Mouse (Mus musculus): Measurements from ENCODE around the gene Slco3a1. TPM values are rescaled to one million over a fixed set of nuclear protein-coding genes. Genes with fewer than 3 reads are reported as not detected.

The Slco3a1 gene
- polyA plus RNA-seq, 1 experiment from 2014 or later, result 42.8 TPM

GRCm38 (mm10) chr7:74518255-74518654, 36.3 kb downstream of the Slco3a1 start:
- Histone ChIP-seq H3K4me3 (ENCODE audit: low read depth, low read length) (no peak overlapping the region), H3K4me1 (ENCODE audit: insufficient read depth, low read depth, low read length) (no peaks in the 10 kb centered on the region), H3K27ac (ENCODE audit: low read length) (no peak overlapping the region), H3K36me3 (ENCODE audit: insufficient read depth, low read length) (no peaks in the 10 kb centered on the region), H3K9me3 (ENCODE audit: low read length) (no peaks in the 10 kb centered on the region), H3K9ac (replicated peaks; ENCODE audit: low read depth) (no peak overlapping the region), H3K27me3 (replicated peaks; ENCODE audit: insufficient read depth, low read length) (no peaks in the 10 kb centered on the region), H3K4me2 (replicated peaks; ENCODE audit: low read depth, low read length) (no peak overlapping the region)
- 89% methylated on average over 5 of the region's 5 CpGs for WGBS
- DNase-seq (ENCODE audit: low spot score) (no peak), ATAC-seq (no peak)
- TF ChIP-seq EP300 (IDR thresholded peaks at IDR 0.05) (no peak), CTCF (IDR thresholded peaks at IDR 0.05) (no peak)

DNA sequence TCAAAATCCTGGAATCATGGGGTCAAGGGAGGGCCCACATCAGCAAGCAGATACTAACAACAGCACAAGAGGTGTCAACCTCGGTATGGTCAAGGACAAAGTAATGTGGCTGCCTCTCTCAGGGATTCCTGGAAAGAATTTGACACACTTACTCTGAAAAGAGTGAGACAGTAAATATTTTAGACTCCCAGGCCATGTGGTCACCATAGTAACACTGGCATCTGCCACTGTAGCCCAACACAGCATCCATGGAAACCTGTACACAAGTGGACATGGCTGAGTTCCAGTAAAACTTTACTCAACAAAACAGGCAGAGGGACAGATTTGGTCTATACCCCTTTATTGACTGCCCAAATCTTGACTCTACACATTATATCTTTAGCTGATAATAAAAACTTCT, 43.9 kb downstream of the Slco3a1 start:
- ATAC-seq (peak; percentile 82), DNase-seq (ENCODE audit: low spot score) (peak; percentile 49)
- H3K4me3 ChIP-seq (ENCODE audit: low read depth, low read length), result no peak overlapping the region
- no peak overlapping the region for H3K9ac ChIP-seq (replicated peaks; ENCODE audit: low read depth)
- 67% methylated on average over 1 of the region's 1 CpGs for WGBS
- peak; percentile 64 for TF ChIP-seq EP300 (IDR thresholded peaks at IDR 0.05)
- TF ChIP-seq CTCF (IDR thresholded peaks at IDR 0.05), result no peak
- no peak overlapping the region for H3K27ac ChIP-seq (ENCODE audit: low read length)
- H3K4me1 ChIP-seq (ENCODE audit: insufficient read depth, low read depth, low read length), result no peaks in the 10 kb centered on the region; the same call in 1 of the 2 replicates
- no peaks in the 10 kb centered on the region for H3K27me3 ChIP-seq (replicated peaks; ENCODE audit: insufficient read depth, low read length)
- H3K36me3 ChIP-seq (ENCODE audit: insufficient read depth, low read length), result no peaks in the 10 kb centered on the region
- H3K4me2 ChIP-seq (replicated peaks; ENCODE audit: low read depth, low read length), result no peak overlapping the region
- H3K9me3 ChIP-seq (ENCODE audit: low read length), result no peaks in the 10 kb centered on the region

GRCm38 (mm10) chr7:74508205-74508604, 46.4 kb downstream of the Slco3a1 start:
- no peaks in the 10 kb centered on the region for H3K9me3 ChIP-seq (ENCODE audit: low read length)
- peak; percentile 28 for DNase-seq (ENCODE audit: low spot score)
- H3K9ac ChIP-seq (replicated peaks; ENCODE audit: low read depth), result no peak overlapping the region
- no peak overlapping the region for H3K27ac ChIP-seq (ENCODE audit: low read length)
- no peak for ATAC-seq
- 63% methylated on average over 4 of the region's 4 CpGs for WGBS
- no peaks in the 10 kb centered on the region; the same call in 1 of the 2 replicates for H3K4me1 ChIP-seq (ENCODE audit: insufficient read depth, low read depth, low read length)
- H3K36me3 ChIP-seq (ENCODE audit: insufficient read depth, low read length), result no peaks in the 10 kb centered on the region
- no peak overlapping the region for H3K4me2 ChIP-seq (replicated peaks; ENCODE audit: low read depth, low read length)
- H3K4me3 ChIP-seq (ENCODE audit: low read depth, low read length), result no peak overlapping the region
- TF ChIP-seq EP300 (IDR thresholded peaks at IDR 0.05) (no peak), CTCF (IDR thresholded peaks at IDR 0.05) (no peak)
- no peaks in the 10 kb centered on the region for H3K27me3 ChIP-seq (replicated peaks; ENCODE audit: insufficient read depth, low read length)

GRCm38 (mm10) chr7:74506856-74507255, 47.7 kb downstream of the Slco3a1 start:
- Histone ChIP-seq H3K9ac (replicated peaks; ENCODE audit: low read depth) (no peak overlapping the region), H3K4me3 (ENCODE audit: low read depth, low read length) (no peak overlapping the region), H3K27me3 (replicated peaks; ENCODE audit: insufficient read depth, low read length) (no peaks in the 10 kb centered on the region), H3K4me1 (ENCODE audit: insufficient read depth, low read depth, low read length) (no peaks in the 10 kb centered on the region; the same call in 1 of the 2 replicates), H3K9me3 (ENCODE audit: low read length) (no peaks in the 10 kb centered on the region), H3K27ac (ENCODE audit: low read length) (no peak overlapping the region), H3K36me3 (ENCODE audit: insufficient read depth, low read length) (no peaks in the 10 kb centered on the region), H3K4me2 (replicated peaks; ENCODE audit: low read depth, low read length) (no peak overlapping the region)
- TF ChIP-seq CTCF (IDR thresholded peaks at IDR 0.05), result no peak
- DNase-seq (ENCODE audit: low spot score) (no peak), ATAC-seq (no peak)
- WGBS, result 91% methylated on average over 5 of the region's 5 CpGs

GRCm38 (mm10) chr7:74505635-74506034, 48.9 kb downstream of the Slco3a1 start:
- no peak overlapping the region for H3K27ac ChIP-seq (ENCODE audit: low read length)
- H3K9me3 ChIP-seq (ENCODE audit: low read length), result no peaks in the 10 kb centered on the region
- no peak overlapping the region for H3K4me2 ChIP-seq (replicated peaks; ENCODE audit: low read depth, low read length)
- H3K9ac ChIP-seq (replicated peaks; ENCODE audit: low read depth), result no peak overlapping the region
- no peaks in the 10 kb centered on the region; the same call in 1 of the 2 replicates for H3K4me1 ChIP-seq (ENCODE audit: insufficient read depth, low read depth, low read length)
- 86% methylated on average over 10 of the region's 10 CpGs for WGBS
- no peak for TF ChIP-seq EP300 (IDR thresholded peaks at IDR 0.05)
- TF ChIP-seq CTCF (IDR thresholded peaks at IDR 0.05), result no peak
- ATAC-seq (no peak), DNase-seq (ENCODE audit: low spot score) (no peak)
- H3K4me3 ChIP-seq (ENCODE audit: low read depth, low read length), result no peak overlapping the region
- no peaks in the 10 kb centered on the region for H3K27me3 ChIP-seq (replicated peaks; ENCODE audit: insufficient read depth, low read length)
- no peaks in the 10 kb centered on the region for H3K36me3 ChIP-seq (ENCODE audit: insufficient read depth, low read length)

- H3K27me3 ChIP-seq (replicated peaks; ENCODE audit: insufficient read depth, low read length), result no peaks in the 10 kb centered on the region
- DNase-seq (ENCODE audit: low spot score) (no peak), ATAC-seq (no peak)
- no peak overlapping the region for H3K27ac ChIP-seq (ENCODE audit: low read length)
- no peaks in the 10 kb centered on the region for H3K9me3 ChIP-seq (ENCODE audit: low read length)
- no peaks in the 10 kb centered on the region for H3K36me3 ChIP-seq (ENCODE audit: insufficient read depth, low read length)
- no peak overlapping the region for H3K4me2 ChIP-seq (replicated peaks; ENCODE audit: low read depth, low read length)
- no peak overlapping the region for H3K9ac ChIP-seq (replicated peaks; ENCODE audit: low read depth)
- H3K4me1 ChIP-seq (ENCODE audit: insufficient read depth, low read depth, low read length), result no peaks in the 10 kb centered on the region
- no peak overlapping the region for H3K4me3 ChIP-seq (ENCODE audit: low read depth, low read length)
- 70% methylated on average over 10 of the region's 10 CpGs for WGBS
- TF ChIP-seq CTCF (IDR thresholded peaks at IDR 0.05) (no peak), EP300 (IDR thresholded peaks at IDR 0.05) (no peak)
These were observed 53.4 kb downstream of the Slco3a1 start for GRCm38 (mm10) chr7:74501187-74501586.

DNA sequence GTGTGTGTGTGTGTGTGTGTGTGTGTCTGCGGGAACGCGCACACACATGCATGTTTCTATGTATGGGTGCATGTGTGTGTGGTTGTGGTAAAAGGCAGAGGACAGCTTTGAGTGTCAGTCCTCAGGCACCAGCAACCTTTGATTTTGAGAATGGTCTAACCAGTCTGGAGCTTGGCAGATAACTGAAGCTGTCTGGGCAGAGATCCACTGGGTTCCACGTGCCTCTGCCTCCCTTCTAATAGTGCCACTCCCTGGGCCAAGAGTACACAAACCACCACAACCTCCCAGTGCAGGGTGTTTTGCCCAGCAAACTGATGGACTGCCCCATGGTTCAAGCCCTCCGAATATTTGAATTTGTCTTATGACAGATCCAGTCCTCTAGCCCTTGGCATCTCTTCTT, 55.1 kb downstream of the Slco3a1 start:
- Histone ChIP-seq H3K27ac (ENCODE audit: low read length) (no peak overlapping the region), H3K9me3 (ENCODE audit: low read length) (no peaks in the 10 kb centered on the region), H3K4me3 (ENCODE audit: low read depth, low read length) (no peak overlapping the region), H3K4me1 (ENCODE audit: insufficient read depth, low read depth, low read length) (no peaks in the 10 kb centered on the region), H3K4me2 (replicated peaks; ENCODE audit: low read depth, low read length) (no peak overlapping the region), H3K36me3 (ENCODE audit: insufficient read depth, low read length) (no peaks in the 10 kb centered on the region), H3K27me3 (replicated peaks; ENCODE audit: insufficient read depth, low read length) (no peaks in the 10 kb centered on the region), H3K9ac (replicated peaks; ENCODE audit: low read depth) (no peak overlapping the region)
- DNase-seq (ENCODE audit: low spot score) (no peak), ATAC-seq (no peak)
- no peak for TF ChIP-seq CTCF (IDR thresholded peaks at IDR 0.05)
- TF ChIP-seq EP300 (IDR thresholded peaks at IDR 0.05), result no peak
- WGBS, result 81% methylated on average over 5 of the region's 5 CpGs

All from lung, postnatal 0 days (tissue).